27 mouse cellular contexts compared by ENCODE assay signal in the genomic region with DNA sequence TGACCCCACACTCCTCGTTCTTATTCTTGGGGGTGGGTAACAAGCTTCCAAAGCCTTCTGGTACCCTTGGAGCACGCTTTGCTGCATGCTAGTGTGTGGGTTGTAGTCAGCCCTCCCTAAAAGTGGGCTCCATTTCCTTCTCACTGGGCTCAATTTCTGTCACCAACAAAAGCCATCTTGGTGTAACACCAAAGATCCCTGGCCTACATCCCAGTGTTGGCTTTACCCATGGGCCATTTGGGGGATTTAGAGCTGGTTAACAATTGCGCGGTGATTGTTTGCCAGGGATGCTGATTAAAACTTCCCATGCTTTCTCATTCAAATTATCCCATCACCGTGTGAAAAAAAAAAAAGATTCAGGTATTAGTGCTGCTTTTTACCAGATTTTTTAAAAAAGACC. TPM values are rescaled to one million over a fixed set of nuclear protein-coding genes. Genes with fewer than 3 reads are reported as not detected.
"Had no signal": no experiment of that assay in that cellular context is flagged by ENCODE, and none has a peak within 500 bp of the region (broad histone marks: within the 10 kb centered on the region; RNA-seq: fewer than 3 reads in every experiment).

No protein-coding gene starts in this region.

- DNase-seq: kidney, adult 8-10 months; kidney, postnatal 10 days; kidney, postnatal 36 days; liver; lung, adult 18-20 months; lung, postnatal 10 days; lung, postnatal 36 days; retina, postnatal 1 day; right cerebral cortex, postnatal 4 days; thymus, adult 2 months; thymus, postnatal 14 days; thymus, postnatal 4 days had no signal

- H3K4me1 ChIP-seq: liver, embryonic 12.5 days; liver, embryonic 15.5 days; midbrain, embryonic 10.5 days; midbrain, embryonic 13.5 days had no signal

- H3K4me3 ChIP-seq: kidney, embryonic 15.5 days; limb, embryonic 10.5 days; limb, embryonic 13.5 days; liver, embryonic 12.5 days; liver, embryonic 15.5 days; lung, embryonic 15.5 days; megakaryocyte, embryonic 14.5 days; midbrain, embryonic 10.5 days; midbrain, embryonic 13.5 days; myocyte; neural tube, embryonic 13.5 days had no signal

- H3K27me3 ChIP-seq: kidney, embryonic 15.5 days; liver, embryonic 15.5 days; lung, embryonic 15.5 days; midbrain, embryonic 13.5 days; neural tube, embryonic 13.5 days had no signal

- ATAC-seq: liver, embryonic 12.5 days; midbrain, embryonic 13.5 days; midbrain, embryonic 16.5 days had no signal

- H3K9me3 ChIP-seq: limb, embryonic 10.5 days; limb, embryonic 13.5 days; liver, embryonic 12.5 days; liver, embryonic 15.5 days; lung, embryonic 15.5 days had no signal

- H3K4me2 ChIP-seq: kidney, embryonic 15.5 days; limb, embryonic 13.5 days; liver, embryonic 12.5 days; liver, embryonic 15.5 days; lung, embryonic 15.5 days; midbrain, embryonic 13.5 days; neural tube, embryonic 13.5 days had no signal

- H3K36me3 ChIP-seq: limb, embryonic 10.5 days; liver, embryonic 12.5 days; liver, embryonic 15.5 days; lung, embryonic 15.5 days; midbrain, embryonic 10.5 days had no signal

- H3K9ac ChIP-seq: kidney, embryonic 15.5 days; limb, embryonic 13.5 days; liver, embryonic 12.5 days; liver, embryonic 15.5 days; lung, embryonic 15.5 days; midbrain, embryonic 13.5 days; neural tube, embryonic 13.5 days had no signal

- H3K27ac ChIP-seq: kidney, embryonic 15.5 days; limb, embryonic 10.5 days; limb, embryonic 13.5 days; liver, embryonic 12.5 days; liver, embryonic 15.5 days; lung, embryonic 15.5 days; midbrain, embryonic 10.5 days; midbrain, embryonic 13.5 days; neural tube, embryonic 13.5 days; stomach, postnatal 0 days had no signal

RNA-seq across cellular contexts. Expression of a gene that starts 26.3 kb away (rescaled TPM):
- total RNA-seq: monocyte, adult 5-6 weeks; neutrophil, adult 5-6 weeks had no signal

RNA-seq across cellular contexts. Expression of a gene that starts 55.2 kb away (rescaled TPM):
- total RNA-seq: monocyte, adult 5-6 weeks had no signal
